Mouse (Mus musculus): ENCODE results near the gene Ifitm7.

Gene Ifitm7

DNA sequence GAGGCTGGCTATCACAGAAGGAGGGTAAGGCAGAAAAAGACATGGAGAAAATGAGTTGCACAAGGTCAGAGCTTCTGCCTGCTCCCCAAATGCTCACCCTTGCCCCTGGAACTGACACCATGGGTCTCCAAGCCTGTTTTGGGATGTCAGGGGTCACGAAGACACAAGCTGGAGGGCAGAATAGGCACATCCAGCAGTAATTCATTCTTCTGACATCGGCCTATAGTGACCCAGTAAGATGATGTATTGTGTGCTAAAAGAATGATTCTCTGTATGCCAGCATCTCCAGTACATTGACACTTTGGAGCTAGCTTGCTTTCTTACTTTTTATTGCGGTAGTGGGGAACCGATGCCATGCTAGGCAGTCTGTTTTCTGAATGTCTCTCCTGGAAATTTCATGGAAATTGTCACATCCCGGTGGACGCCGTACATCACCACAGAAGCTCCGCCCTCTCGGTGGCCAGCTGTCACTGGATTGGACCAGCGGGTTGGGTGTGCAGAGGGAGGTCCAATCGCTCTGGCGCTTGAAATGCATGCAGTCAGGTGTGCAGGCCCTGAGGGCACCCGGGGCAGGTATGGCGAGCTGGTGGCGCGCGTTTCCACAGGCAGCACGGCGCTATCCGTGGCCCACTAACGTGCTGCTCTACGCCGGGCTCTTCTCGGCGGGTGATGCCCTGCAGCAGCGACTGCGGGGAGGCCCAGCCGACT is 46.4 kb downstream of the Ifitm7 start:
- CTCF ChIA-PET = interaction anchor here (0.5 to 1.3 kb wide), 4 partner anchors 14 to 64 kb away, joined by 4 to 5 read pairs (median 4); partner anchors contain the start of genes Mpv17l (in 2 of the 4) and Pdxdc1 (in 2 of the 4)

More for the DNA sequence above, 46.4 kb downstream of the Ifitm7 start:
- POLR2A ChIA-PET = interaction anchor here (0.6 to 2.6 kb wide), 43 partner anchors 9 to 822 kb away, joined by 3 to 14 read pairs (median 4); partner anchors contain the start of genes 2900011O08Rik (in 2 of the 4), Ifitm7 (in 2 of the 4), Mpv17l (in 2 of the 4) and Pdxdc1 (in 2 of the 4)
